Comparison of ENCODE assay signal across 8 mouse cellular contexts in the genomic region with DNA sequence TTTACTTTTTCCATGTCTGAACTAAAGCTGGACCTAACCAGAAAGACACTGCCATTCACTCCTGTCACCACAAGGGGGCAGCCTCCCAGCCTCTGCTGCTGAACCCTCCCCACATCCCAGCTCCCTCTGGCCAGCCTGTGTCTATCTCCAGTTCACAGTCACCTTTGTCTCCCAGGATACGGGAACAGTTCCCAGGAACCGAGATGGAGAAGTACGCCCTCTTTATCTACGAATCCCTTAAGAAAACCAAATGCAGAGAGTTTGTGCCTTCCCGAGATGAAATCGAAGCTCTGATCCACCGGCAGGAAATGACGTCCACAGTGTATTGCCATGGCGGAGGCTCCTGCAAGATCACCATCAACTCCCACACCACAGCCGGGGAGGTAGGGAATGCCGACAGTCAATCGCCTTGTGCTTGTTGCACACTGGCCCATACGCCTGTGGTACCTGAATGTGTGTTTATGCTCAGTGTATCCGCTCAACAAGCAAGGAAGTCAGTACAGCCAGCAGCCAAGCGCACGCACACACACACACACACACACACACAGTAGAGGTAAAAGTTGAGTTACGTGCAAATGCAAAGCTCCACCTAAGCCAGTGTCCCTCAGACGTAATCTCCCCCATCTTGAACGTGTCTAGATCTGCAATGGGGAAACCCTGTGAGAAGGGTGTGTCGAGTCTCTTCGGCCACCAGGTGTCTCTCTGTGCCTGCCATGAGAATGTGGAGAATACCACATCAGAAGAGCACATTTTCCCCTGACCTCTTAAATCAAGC. TPM values are rescaled to one million over a fixed set of nuclear protein-coding genes. Genes with fewer than 3 reads are reported as not detected.
DNase-seq lines count a peak whose midpoint lies in the region; ATAC-seq and TF ChIP-seq lines count a peak whose summit lies in the region.

No protein-coding gene starts in this region.

- TF ChIP-seq POLR2A in small intestine, adult 2 months (IDR thresholded peaks at IDR 0.05; ENCODE audit: low read depth, low read length), result no peak

- ATAC-seq in intestine, embryonic 15.5 days, result peak; percentile 63
- peak; percentile 55; the same call in 1 of the 2 replicates for ATAC-seq in midbrain, embryonic 14.5 days (ENCODE audit: low FRiP score, low TSS enrichment)

- H3K4me3 ChIP-seq in intestine, embryonic 15.5 days (replicated peaks), result no peak overlapping the region
- no peak overlapping the region for H3K4me3 ChIP-seq in midbrain, embryonic 14.5 days (replicated peaks; ENCODE audit: low read depth, low read length)
- no peak overlapping the region for H3K4me3 ChIP-seq in small intestine, adult 2 months (ENCODE audit: low read depth, low read length)

- WGBS in intestine, embryonic 15.5 days, result 82% methylated on average over 21 of the region's 21 CpGs
- 88% methylated on average over 21 of the region's 21 CpGs for WGBS in midbrain, embryonic 14.5 days
- 80% methylated on average over 21 of the region's 21 CpGs for WGBS in small intestine, adult 2 months

- H3K9me3 ChIP-seq in intestine, embryonic 15.5 days, result no peaks in the 10 kb centered on the region
- H3K9me3 ChIP-seq in midbrain, embryonic 14.5 days (ENCODE audit: control insufficient read depth, low read length), result no peaks in the 10 kb centered on the region

- H3K4me2 ChIP-seq in intestine, embryonic 15.5 days (replicated peaks), result no peak overlapping the region
- H3K4me2 ChIP-seq in midbrain, embryonic 14.5 days (ENCODE audit: low read length), result no peak overlapping the region

- H3K4me1 ChIP-seq in intestine, embryonic 15.5 days (replicated peaks), result no peaks in the 10 kb centered on the region
- H3K4me1 ChIP-seq in midbrain, embryonic 14.5 days (ENCODE audit: control insufficient read depth, insufficient read depth, low read length), result no peaks in the 10 kb centered on the region
- H3K4me1 ChIP-seq in small intestine, adult 2 months (ENCODE audit: control insufficient read depth, insufficient read depth, insufficient read length, low read length), result no peaks in the 10 kb centered on the region

- intact Hi-C loops in left cerebral cortex, postnatal 4 days (cut with DNase I), result loop anchor here (5.0 kb wide), 1 partner anchor 152 kb away; no protein-coding TSS in a partner anchor

- DNase-seq in left cerebral cortex, adult 18-20 months (ENCODE audit: low spot score in 2 of 2), result peak; percentile 83
- DNase-seq in left cerebral cortex, adult 11 months (ENCODE audit: low spot score), result no peak
- DNase-seq in cerebellum, postnatal 14 days, result peak; percentile 87 to 90
- peak; percentile 49 to 58 for DNase-seq in gastrocnemius, adult 8-10 months (ENCODE audit: low spot score in 2 of 2)
- DNase-seq in left cerebral cortex, postnatal 4 days, result peak; percentile 73
- DNase-seq in midbrain, embryonic 14.5 days, result peak; percentile 79

- peaks cover 37% of the 10 kb centered on the region for H3K36me3 ChIP-seq in intestine, embryonic 15.5 days
- H3K36me3 ChIP-seq in midbrain, embryonic 14.5 days (ENCODE audit: control insufficient read depth, insufficient read depth, low read length), result peaks cover 76% of the 10 kb centered on the region
- peaks cover 79% of the 10 kb centered on the region for H3K36me3 ChIP-seq in small intestine, adult 2 months (ENCODE audit: control insufficient read depth, insufficient read depth, low read length)

- no peak overlapping the region for H3K27ac ChIP-seq in intestine, embryonic 15.5 days
- no peak overlapping the region for H3K27ac ChIP-seq in midbrain, embryonic 14.5 days (replicated peaks; ENCODE audit: low read depth, low read length)
- H3K27ac ChIP-seq in small intestine, adult 2 months (ENCODE audit: insufficient read depth, low read depth, low read length), result no peak overlapping the region

- TF ChIP-seq CTCF in small intestine, adult 2 months (IDR thresholded peaks at IDR 0.05; ENCODE audit: extremely low read depth, insufficient read length, insufficient replicate concordance, low read depth, low read length), result peak; percentile 97

- no peaks in the 10 kb centered on the region for H3K27me3 ChIP-seq in intestine, embryonic 15.5 days (replicated peaks)
- no peaks in the 10 kb centered on the region for H3K27me3 ChIP-seq in midbrain, embryonic 14.5 days (ENCODE audit: control insufficient read depth, insufficient read depth, low read length)
- H3K27me3 ChIP-seq in small intestine, adult 2 months (ENCODE audit: control insufficient read depth, insufficient read depth, low read length), result no peaks in the 10 kb centered on the region

- no peak overlapping the region for H3K9ac ChIP-seq in intestine, embryonic 15.5 days
- no peak overlapping the region for H3K9ac ChIP-seq in midbrain, embryonic 14.5 days (replicated peaks; ENCODE audit: low read length)

RNA-seq across cellular contexts. Expression of a gene that starts 37.5 kb away (rescaled TPM):
- 10 to 100 TPM; 34.4 to 36.1 TPM for total RNA-seq in left cerebral cortex, adult 18-20 months (2021)
- total RNA-seq in gastrocnemius, adult 8-10 months (2022), result 100 to 1,000 TPM; 150 to 208 (median 158) TPM
- polyA plus RNA-seq in intestine, embryonic 15.5 days (2015; fragmentation: Nextera tagmentation; extraction: Ambion mirVana), result 10.7 and 11.4 TPM in 2 replicates
- total RNA-seq in left cerebral cortex, postnatal 4 days (2021), result 10 to 100 TPM; 28.7 to 30.2 TPM
- 13.6 and 16.7 TPM in 2 replicates for polyA plus RNA-seq in midbrain, embryonic 14.5 days (2014; fragmentation: Nextera tagmentation; extraction: Ambion mirVana)
- 5.3 and 7.5 TPM in 2 replicates for polyA plus RNA-seq in small intestine, adult 2 months (2012; rRNA removed)

Comparison
In these comparisons a context has a peak if more than half of its experiments do, and no peak if none do; other contexts are left out.
1. RNA of a gene that starts 37.5 kb away (total RNA-seq): 150 to 208 TPM in gastrocnemius, adult 8-10 months; 34.4 to 36.1 TPM in left cerebral cortex, adult 18-20 months and 28.7 to 30.2 TPM in left cerebral cortex, postnatal 4 days; every median in the first group is over 4 times any median in the second.